Mouse (Mus musculus): ENCODE measurements at regions not wholly inside any gene's neighbourhood (a gene's known extent, or its start where the extent isn't known, plus 50 kb on each side); places are given as distances from the start of the nearest gene placed in this dataset.

GRCm38 (mm10) chr13:106562161-106562560 is 374.6 kb downstream of the Ipo11 start:
- DNase-seq (ENCODE audit: extremely low spot score): no peak

- DNase-seq (ENCODE audit: extremely low spot score): no peak
Measured at GRCm38 (mm10) chr13:106525406-106526206, 411.2 kb downstream of the Ipo11 start.

- DNase-seq (ENCODE audit: extremely low spot score): no peak
Measured at GRCm38 (mm10) chr13:106514510-106515169, 422.1 kb downstream of the Ipo11 start.

- no peak for DNase-seq (ENCODE audit: extremely low spot score)
Measured at GRCm38 (mm10) chr13:106513669-106514068, 423.1 kb downstream of the Ipo11 start.

GRCm38 (mm10) chr13:106510435-106510834 is 426.3 kb downstream of the Ipo11 start:
- DNase-seq (ENCODE audit: extremely low spot score): no peak

- no peak for DNase-seq (ENCODE audit: extremely low spot score)
Measured at GRCm38 (mm10) chr13:106501273-106501672, 435.5 kb downstream of the Ipo11 start.

- no peak for DNase-seq (ENCODE audit: extremely low spot score)
Measured at GRCm38 (mm10) chr13:106471264-106471663, 465.5 kb downstream of the Ipo11 start.

GRCm38 (mm10) chr13:106454366-106454927 is 482.3 kb downstream of the Ipo11 start:
- no peak for DNase-seq (ENCODE audit: extremely low spot score)

GRCm38 (mm10) chr13:106432165-106432564 is 504.6 kb downstream of the Ipo11 start:
- no peak for DNase-seq (ENCODE audit: extremely low spot score)

GRCm38 (mm10) chr13:106406608-106407038 is 530.1 kb downstream of the Ipo11 start:
- no peak for DNase-seq (ENCODE audit: extremely low spot score)

- DNase-seq (ENCODE audit: extremely low spot score): no peak
Measured at GRCm38 (mm10) chr13:106392642-106393041, 544.1 kb downstream of the Ipo11 start.

GRCm38 (mm10) chr13:106388634-106389033 is 548.1 kb downstream of the Ipo11 start:
- DNase-seq (ENCODE audit: extremely low spot score): no peak

GRCm38 (mm10) chr13:106367589-106367988 is 569.2 kb downstream of the Ipo11 start:
- no peak for DNase-seq (ENCODE audit: extremely low spot score)

- DNase-seq (ENCODE audit: extremely low spot score): no peak
Measured at GRCm38 (mm10) chr13:106352614-106353409, 583.9 kb downstream of the Ipo11 start.

- DNase-seq (ENCODE audit: extremely low spot score): no peak
Measured at GRCm38 (mm10) chr13:106332025-106332424, 604.7 kb downstream of the Ipo11 start.

- DNase-seq (ENCODE audit: extremely low spot score): no peak
Measured at GRCm38 (mm10) chr13:106318980-106319379, 617.8 kb downstream of the Ipo11 start.

GRCm38 (mm10) chr13:106318476-106318875 is 618.3 kb downstream of the Ipo11 start:
- no peak for DNase-seq (ENCODE audit: extremely low spot score)

- no peak for DNase-seq (ENCODE audit: extremely low spot score)
Measured at GRCm38 (mm10) chr13:106317300-106317699, 619.5 kb downstream of the Ipo11 start.

GRCm38 (mm10) chr13:106281181-106281580 is 655.6 kb downstream of the Ipo11 start:
- DNase-seq (ENCODE audit: extremely low spot score): no peak

- no peak for DNase-seq (ENCODE audit: extremely low spot score)
Measured at GRCm38 (mm10) chr13:106259874-106260273, 676.9 kb downstream of the Ipo11 start.
